9 mouse cellular contexts compared by ENCODE assay signal in genomic region chr7:19175708-19176515, GRCm38 (mm10). TPM values are rescaled to one million over a fixed set of nuclear protein-coding genes. Genes with fewer than 3 reads are reported as not detected.
DNase-seq lines count a peak whose midpoint lies in the region; ATAC-seq lines count a peak whose summit lies in the region.
"Had no signal": no experiment of that assay in that cellular context is flagged by ENCODE, and none has a peak within 500 bp of the region (broad histone marks: within the 10 kb centered on the region; RNA-seq: fewer than 3 reads in every experiment).

Eml2 (plus strand) TSS chr7:19176421.

- peak within 1 kb of the TSS; percentile 44 for H3K9ac ChIP-seq in hindbrain, embryonic 11.5 days (ENCODE audit: low read depth, low read length)
- H3K9ac ChIP-seq: liver, embryonic 14.5 days had no signal

- H3K36me3 ChIP-seq in hindbrain, embryonic 11.5 days (ENCODE audit: control insufficient read depth, insufficient read depth, low read length): no peaks in the 10 kb centered on the region

- ATAC-seq in frontal cortex, adult (ENCODE audit: low TSS enrichment): peak; percentile 78
- peak; percentile 91 for ATAC-seq in hindbrain, embryonic 11.5 days (ENCODE audit: low FRiP score)

- peak within 1 kb of the TSS; percentile 37 for H3K4me3 ChIP-seq in hindbrain, embryonic 11.5 days (ENCODE audit: low read depth, low read length)

- no peaks in the 10 kb centered on the region for H3K9me3 ChIP-seq in hindbrain, embryonic 11.5 days (ENCODE audit: control insufficient read depth, low read length)

- 0 out of 2 replicates have a peak within 1 kb of the TSS, but pooled peaks have one; percentile 32 for H3K27ac ChIP-seq in hindbrain, embryonic 11.5 days (ENCODE audit: low read depth, low read length)
- H3K27ac ChIP-seq: liver, embryonic 14.5 days had no signal

- peak within 1 kb of the TSS; percentile 60 for H3K4me2 ChIP-seq in hindbrain, embryonic 11.5 days (replicated peaks; ENCODE audit: low read depth, low read length)

- DNase-seq in MN1 (ENCODE audit: low spot score): peak; percentile 66
- peak; percentile 84 to 91 for DNase-seq in cerebellum, adult 18-20 months
- peak; percentile 77 for DNase-seq in hindbrain, embryonic 11.5 days (ENCODE audit: low spot score)
- peak; percentile 85 to 93 for DNase-seq in layer of hippocampus, postnatal 14 days (ENCODE audit: low spot score in 2 of 2)
- peak; percentile 32 for DNase-seq in lung, postnatal 14 days
- peak; percentile 71 for DNase-seq in right cerebral cortex, postnatal 14 days
- DNase-seq in thymus, postnatal 36 days: no peak

- H3K27me3 ChIP-seq in hindbrain, embryonic 11.5 days (ENCODE audit: control insufficient read depth, insufficient read depth, low read length): peaks cover 41% of the 10 kb centered on the region

- peaks cover 5% of the 10 kb centered on the region; the same call in 1 of the 2 replicates for H3K4me1 ChIP-seq in hindbrain, embryonic 11.5 days (replicated peaks; ENCODE audit: control insufficient read depth, insufficient read depth, low read length)

- WGBS in hindbrain, embryonic 11.5 days: under 1% methylated on average over 30 of the region's 30 CpGs

RNA-seq across cellular contexts. Expression of gene Eml2, which starts in this region (rescaled TPM):
- polyA plus RNA-seq in hindbrain, embryonic 11.5 days (2014; fragmentation: Nextera tagmentation; extraction: Ambion mirVana): 1.4 and 2.0 TPM in 2 replicates
- total RNA-seq in layer of hippocampus, postnatal 14 days (2021): 100 to 1,000 TPM; 175 to 197 TPM

Comparison
In these comparisons a context has a peak if more than half of its experiments do, and no peak if none do; other contexts are left out.
1. DNase-seq: peak in MN1 (single experiment), cerebellum, adult 18-20 months (2 of 2), hindbrain, embryonic 11.5 days (single experiment), layer of hippocampus, postnatal 14 days (2 of 2), lung, postnatal 14 days (single experiment) and right cerebral cortex, postnatal 14 days (single experiment); none in thymus, postnatal 36 days (0 of 2).